Mouse (Mus musculus): ENCODE measurements around the gene Pola1. TPM values are rescaled to one million over a fixed set of nuclear protein-coding genes. Genes with fewer than 3 reads are reported as not detected.

Pola1 gene
- 25.0 and 26.2 TPM in 2 replicates for polyA plus RNA-seq (2014; fragmentation: Nextera tagmentation; extraction: Ambion mirVana)

DNA sequence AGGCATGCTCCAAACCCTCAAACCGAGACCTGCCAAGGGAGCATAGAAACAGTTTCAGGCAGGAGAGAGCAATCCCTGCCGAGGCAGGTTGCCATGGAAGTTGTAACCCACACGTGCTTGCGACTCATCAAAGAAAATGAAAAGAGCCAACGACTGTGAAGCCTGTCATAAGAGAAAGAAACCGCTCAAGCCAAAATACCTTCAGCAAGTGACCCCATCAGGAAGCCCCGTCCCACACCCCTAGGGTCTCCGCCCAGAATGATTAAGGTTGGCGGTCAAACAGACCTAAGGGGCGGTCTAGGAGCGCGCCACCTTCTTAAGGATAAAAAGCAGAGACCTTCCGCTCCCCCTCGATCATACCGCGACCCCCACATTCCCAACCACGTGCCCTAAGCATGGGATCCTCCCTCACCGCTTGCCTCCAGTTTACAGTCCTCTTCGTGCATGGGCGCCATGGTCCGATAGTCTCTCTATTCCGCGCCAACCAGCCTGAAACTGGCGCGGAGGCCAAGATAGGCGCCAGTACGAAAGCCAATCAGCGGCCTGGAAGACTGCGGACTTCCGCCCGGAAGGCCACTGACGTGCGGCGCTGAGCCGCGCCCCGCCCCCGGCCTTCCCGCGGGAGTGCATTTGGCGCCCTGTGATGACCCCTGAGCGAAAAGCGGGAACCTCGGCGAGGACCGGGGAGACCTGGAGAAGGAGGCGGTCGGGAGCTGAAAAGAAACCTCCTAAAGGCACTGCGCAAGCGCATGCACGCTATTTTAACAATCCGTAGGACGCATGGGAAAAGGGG lies at the start of gene Pola1:
Gene Pola1, minus strand, starts transcription at position 499 of the 793 bp plus-strand sequence.
- peak within 1 kb of the TSS; percentile 54 for H3K4me3 ChIP-seq (ENCODE audit: low read depth, low read length)
- 9% methylated on average over 48 of the region's 53 CpGs for WGBS

DNA sequence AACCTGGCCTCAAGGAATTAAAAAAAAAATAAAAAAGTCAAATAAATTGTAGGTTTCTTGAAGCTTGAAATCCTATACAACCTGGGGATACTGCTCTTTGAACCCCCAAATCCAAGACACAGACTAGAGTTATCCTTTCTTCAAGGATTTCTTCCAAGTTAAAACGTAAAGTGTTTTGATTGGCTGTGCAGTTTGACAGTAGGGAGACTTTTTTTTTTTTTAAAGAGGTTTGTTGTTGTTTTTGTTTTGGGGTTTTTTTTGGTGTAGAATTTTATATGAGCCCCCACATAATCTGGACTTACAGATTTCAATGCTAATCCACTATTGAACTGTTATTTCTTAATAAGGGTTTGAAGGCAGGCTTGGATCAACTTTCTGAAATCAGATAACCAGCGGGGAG lies 44.3 kb upstream of the Pola1 start:
- no peak for DNase-seq
- TF ChIP-seq CTCF (IDR thresholded peaks at IDR 0.05; ENCODE audit: low read depth), result no peak
- WGBS, result 61% methylated on average over 2 of the region's 2 CpGs
- Histone ChIP-seq H3K9me3 (ENCODE audit: low read depth, low read length) (no peaks in the 10 kb centered on the region), H3K9ac (no peak overlapping the region), H3K27ac (ENCODE audit: low read depth) (no peak overlapping the region), H3K4me2 (peak overlapping the region; percentile 60), H3K27me3 (ENCODE audit: insufficient read depth, low read length) (no peaks in the 10 kb centered on the region), H3K4me1 (ENCODE audit: insufficient read depth) (no peaks in the 10 kb centered on the region), H3K4me3 (ENCODE audit: low read depth, low read length) (no peak overlapping the region; the same call in 1 of the 2 replicates), H3K36me3 (ENCODE audit: insufficient read depth) (no peaks in the 10 kb centered on the region)
- no peak for ATAC-seq (ENCODE audit: insufficient read depth)

More for the DNA sequence above, at the start of gene Pola1:
- peak within 1 kb of the TSS; percentile 48; the same call in 1 of the 2 replicates for H3K27ac ChIP-seq (ENCODE audit: low read depth)
- no peaks in the 10 kb centered on the region for H3K27me3 ChIP-seq (ENCODE audit: insufficient read depth, low read length)
- H3K9ac ChIP-seq, result peak within 1 kb of the TSS; percentile 63
- TF ChIP-seq CTCF (IDR thresholded peaks at IDR 0.05; ENCODE audit: low read depth), result no peak
- H3K4me2 ChIP-seq, result peak within 1 kb of the TSS; percentile 62
- ATAC-seq (ENCODE audit: insufficient read depth), result peak; percentile 98
- no peaks in the 10 kb centered on the region for H3K4me1 ChIP-seq (ENCODE audit: insufficient read depth)
- no peaks in the 10 kb centered on the region for H3K9me3 ChIP-seq (ENCODE audit: low read depth, low read length)
- DNase-seq, result peak; percentile 90
- no peaks in the 10 kb centered on the region for H3K36me3 ChIP-seq (ENCODE audit: insufficient read depth)

GRCm38 (mm10) chrX:93674836-93675795 lies 43.2 kb upstream of the Pola1 start:
- Histone ChIP-seq H3K27ac (ENCODE audit: low read depth) (peak overlapping the region; percentile 65), H3K9ac (peak overlapping the region; percentile 9)

DNA sequence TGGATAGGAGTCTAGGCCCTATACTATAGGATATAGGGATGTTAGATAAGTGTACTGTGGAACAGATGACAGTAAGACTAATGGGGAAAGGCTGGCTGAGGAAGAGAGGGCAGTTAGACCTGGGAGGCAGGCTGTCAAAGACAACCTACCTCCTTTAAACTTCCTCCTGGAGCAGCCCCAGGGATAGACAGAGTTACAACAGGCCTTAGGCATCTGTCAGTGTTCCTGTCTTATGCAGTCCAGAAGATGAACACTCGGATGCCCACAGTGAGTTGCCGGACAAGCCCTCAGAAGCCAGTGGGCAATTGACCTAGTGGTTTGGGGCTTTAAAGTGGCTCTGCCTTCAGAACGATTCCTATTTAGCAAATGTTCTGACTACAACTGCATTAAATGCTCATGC lies 42.5 kb upstream of the Pola1 start:
- H3K4me2 ChIP-seq, result peak overlapping the region; percentile 60
- 0 out of 2 replicates have a peak overlapping the region, but pooled peaks have one; percentile 31 for H3K4me3 ChIP-seq (ENCODE audit: low read depth, low read length)
- H3K36me3 ChIP-seq (ENCODE audit: insufficient read depth), result no peaks in the 10 kb centered on the region
- WGBS, result 26% methylated on average over 3 of the region's 3 CpGs
- ATAC-seq (ENCODE audit: insufficient read depth) (peak; percentile 38; the same call in 1 of the 2 replicates), DNase-seq (no peak)
- no peaks in the 10 kb centered on the region for H3K27me3 ChIP-seq (ENCODE audit: insufficient read depth, low read length)
- no peak overlapping the region for H3K9ac ChIP-seq
- no peaks in the 10 kb centered on the region for H3K4me1 ChIP-seq (ENCODE audit: insufficient read depth)
- no peak for TF ChIP-seq CTCF (IDR thresholded peaks at IDR 0.05; ENCODE audit: low read depth)
- H3K27ac ChIP-seq (ENCODE audit: low read depth), result no peak overlapping the region
- H3K9me3 ChIP-seq (ENCODE audit: low read depth, low read length), result no peaks in the 10 kb centered on the region

More at GRCm38 (mm10) chrX:93674836-93675795, 43.2 kb upstream of the Pola1 start:
- Histone ChIP-seq H3K36me3 (ENCODE audit: insufficient read depth) (no peaks in the 10 kb centered on the region), H3K4me2 (peak overlapping the region; percentile 60), H3K4me1 (ENCODE audit: insufficient read depth) (no peaks in the 10 kb centered on the region), H3K27me3 (ENCODE audit: insufficient read depth, low read length) (no peaks in the 10 kb centered on the region), H3K4me3 (ENCODE audit: low read depth, low read length) (peak overlapping the region; percentile 31), H3K9me3 (ENCODE audit: low read depth, low read length) (no peaks in the 10 kb centered on the region)
- WGBS, result 13% methylated on average over 19 of the region's 19 CpGs
- TF ChIP-seq CTCF (IDR thresholded peaks at IDR 0.05; ENCODE audit: low read depth), result no peak
- ATAC-seq (ENCODE audit: insufficient read depth) (peak; percentile 100), DNase-seq (peak; percentile 75)

GRCm38 (mm10) chrX:93664787-93665186 lies 32.8 kb upstream of the Pola1 start:
- Histone ChIP-seq H3K27ac (ENCODE audit: low read depth) (no peak overlapping the region), H3K4me3 (ENCODE audit: low read depth, low read length) (no peak overlapping the region), H3K4me2 (no peak overlapping the region), H3K9ac (no peak overlapping the region), H3K9me3 (ENCODE audit: low read depth, low read length) (no peaks in the 10 kb centered on the region), H3K4me1 (ENCODE audit: insufficient read depth) (no peaks in the 10 kb centered on the region), H3K27me3 (ENCODE audit: insufficient read depth, low read length) (no peaks in the 10 kb centered on the region), H3K36me3 (ENCODE audit: insufficient read depth) (no peaks in the 10 kb centered on the region)
- WGBS, result 42% methylated on average over 4 of the region's 4 CpGs
- no peak for ATAC-seq (ENCODE audit: insufficient read depth)
- no peak for TF ChIP-seq CTCF (IDR thresholded peaks at IDR 0.05; ENCODE audit: low read depth)
- no peak for DNase-seq

GRCm38 (mm10) chrX:93663919-93664586 lies 32.1 kb upstream of the Pola1 start:
- no peak for DNase-seq
- WGBS, result 77% methylated on average over 5 of the region's 5 CpGs

More at GRCm38 (mm10) chrX:93663919-93664586, 32.1 kb upstream of the Pola1 start:
- H3K36me3 ChIP-seq (ENCODE audit: insufficient read depth), result no peaks in the 10 kb centered on the region
- no peak overlapping the region for H3K27ac ChIP-seq (ENCODE audit: low read depth)
- no peak overlapping the region for H3K4me2 ChIP-seq
- H3K9ac ChIP-seq, result no peak overlapping the region
- no peaks in the 10 kb centered on the region for H3K27me3 ChIP-seq (ENCODE audit: insufficient read depth, low read length)
- no peak for ATAC-seq (ENCODE audit: insufficient read depth)
- TF ChIP-seq CTCF (IDR thresholded peaks at IDR 0.05; ENCODE audit: low read depth), result no peak
- H3K4me3 ChIP-seq (ENCODE audit: low read depth, low read length), result no peak overlapping the region
- no peaks in the 10 kb centered on the region for H3K9me3 ChIP-seq (ENCODE audit: low read depth, low read length)
- no peaks in the 10 kb centered on the region for H3K4me1 ChIP-seq (ENCODE audit: insufficient read depth)

All from lung, embryonic 14.5 days (tissue).